Mouse (Mus musculus): ENCODE measurements at regions not wholly inside any gene's neighbourhood (a gene's known extent, or its start where the extent isn't known, plus 50 kb on each side); places are given as distances from the start of the nearest gene placed in this dataset.

DNA sequence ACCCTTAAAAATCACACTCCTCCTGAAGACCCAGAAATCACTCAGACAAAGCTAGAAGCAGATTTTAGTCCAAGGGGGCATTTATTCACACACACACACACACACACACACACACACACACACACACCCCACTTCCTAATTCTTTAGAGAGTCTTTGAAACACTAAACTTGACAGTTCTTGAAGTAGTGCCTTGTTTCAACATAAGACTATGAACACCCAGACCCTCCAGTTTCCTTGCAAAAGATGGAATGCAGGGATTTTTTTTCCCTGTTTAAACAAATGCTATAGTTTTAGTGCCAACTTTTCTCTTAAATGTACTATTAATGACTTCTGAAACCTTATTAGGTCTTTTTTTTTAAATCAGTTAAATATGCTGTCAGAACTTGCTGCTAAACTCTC, 279.2 kb upstream of the Fat1 start:
- Histone ChIP-seq H3K4me2 (no peak overlapping the region), H3K9me3 (replicated peaks) (no peaks in the 10 kb centered on the region), H3K9ac (no peak overlapping the region), H3K36me3 (no peaks in the 10 kb centered on the region), H3K4me1 (replicated peaks) (no peaks in the 10 kb centered on the region), H3K4me3 (no peak overlapping the region), H3K27ac (ENCODE audit: poor library complexity, severe bottlenecking) (no peak overlapping the region), H3K27me3 (replicated peaks) (no peaks in the 10 kb centered on the region)
- ATAC-seq (ENCODE audit: insufficient number of reproducible peaks, low FRiP score) = no peak

GRCm38 (mm10) chr8:44656470-44656869, 278.8 kb upstream of the Fat1 start:
- H3K4me2 ChIP-seq = no peak overlapping the region
- WGBS = 74% methylated on average over 4 of the region's 4 CpGs
- no peak for ATAC-seq (ENCODE audit: insufficient number of reproducible peaks, low FRiP score)
- no peaks in the 10 kb centered on the region for H3K9me3 ChIP-seq (replicated peaks)
- H3K36me3 ChIP-seq = no peaks in the 10 kb centered on the region
- no peaks in the 10 kb centered on the region for H3K4me1 ChIP-seq (replicated peaks)
- H3K9ac ChIP-seq = no peak overlapping the region
- no peaks in the 10 kb centered on the region for H3K27me3 ChIP-seq (replicated peaks)
- H3K4me3 ChIP-seq = no peak overlapping the region
- no peak overlapping the region for H3K27ac ChIP-seq (ENCODE audit: poor library complexity, severe bottlenecking)

GRCm38 (mm10) chr8:44661696-44662095, 273.6 kb upstream of the Fat1 start:
- Histone ChIP-seq H3K36me3 (no peaks in the 10 kb centered on the region), H3K27me3 (replicated peaks) (no peaks in the 10 kb centered on the region), H3K9ac (no peak overlapping the region), H3K4me2 (no peak overlapping the region), H3K4me1 (replicated peaks) (no peaks in the 10 kb centered on the region), H3K9me3 (replicated peaks) (peaks cover 4% of the 10 kb centered on the region; the same call in 1 of the 2 replicates), H3K27ac (ENCODE audit: poor library complexity, severe bottlenecking) (no peak overlapping the region), H3K4me3 (no peak overlapping the region)
- WGBS = 66% methylated on average over 2 of the region's 2 CpGs
- no peak for ATAC-seq (ENCODE audit: insufficient number of reproducible peaks, low FRiP score)

- no peak overlapping the region for H3K27ac ChIP-seq (ENCODE audit: poor library complexity, severe bottlenecking)
- no peak overlapping the region for H3K4me3 ChIP-seq
- no peak overlapping the region for H3K9ac ChIP-seq
- 0 out of 2 replicates have a peak, but pooled peaks cover 4% of the 10 kb centered on the region for H3K9me3 ChIP-seq (replicated peaks)
- no peaks in the 10 kb centered on the region for H3K36me3 ChIP-seq
- no peaks in the 10 kb centered on the region for H3K27me3 ChIP-seq (replicated peaks)
- no peak for ATAC-seq (ENCODE audit: insufficient number of reproducible peaks, low FRiP score)
- peaks cover 11% of the 10 kb centered on the region for H3K4me1 ChIP-seq (replicated peaks)
- 85% methylated on average over 9 of the region's 9 CpGs for WGBS
- no peak overlapping the region for H3K4me2 ChIP-seq
These were observed 248.1 kb upstream of the Fat1 start for GRCm38 (mm10) chr8:44687126-44687525.

GRCm38 (mm10) chr8:44689837-44690592, 245.2 kb upstream of the Fat1 start:
- no peaks in the 10 kb centered on the region for H3K27me3 ChIP-seq (replicated peaks)
- H3K36me3 ChIP-seq = no peaks in the 10 kb centered on the region
- 0 out of 2 replicates have a peak, but pooled peaks cover 4% of the 10 kb centered on the region for H3K9me3 ChIP-seq (replicated peaks)
- H3K4me3 ChIP-seq = no peak overlapping the region
- H3K27ac ChIP-seq (ENCODE audit: poor library complexity, severe bottlenecking) = no peak overlapping the region
- no peak overlapping the region for H3K9ac ChIP-seq
- H3K4me2 ChIP-seq = no peak overlapping the region
- ATAC-seq (ENCODE audit: insufficient number of reproducible peaks, low FRiP score) = no peak
- peaks cover 36% of the 10 kb centered on the region for H3K4me1 ChIP-seq (replicated peaks)
- 86% methylated on average over 9 of the region's 9 CpGs for WGBS

- WGBS = 70% methylated on average over 4 of the region's 4 CpGs
These were observed 244.7 kb upstream of the Fat1 start for GRCm38 (mm10) chr8:44690593-44690950.

DNA sequence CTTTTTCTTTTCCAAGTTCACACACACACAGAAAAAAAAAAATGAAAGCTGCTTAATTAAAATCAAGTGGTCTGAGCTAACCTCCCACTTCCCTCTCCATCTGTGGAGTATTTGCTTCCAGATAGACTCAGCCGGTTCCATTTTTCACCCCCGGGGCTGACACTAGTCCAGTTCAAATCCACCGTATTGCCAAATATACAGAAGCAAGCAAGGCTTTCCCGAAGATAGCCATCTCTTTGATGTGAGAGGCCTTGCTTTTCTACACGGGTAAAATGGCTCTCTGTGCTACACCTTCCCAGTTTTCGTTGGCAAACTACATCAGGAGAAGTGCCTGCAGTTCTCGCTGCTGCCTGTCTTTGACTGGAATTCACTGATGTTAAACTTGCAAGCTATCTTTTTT, 244.1 kb upstream of the Fat1 start:
- 50% methylated on average over 7 of the region's 7 CpGs for WGBS

More at GRCm38 (mm10) chr8:44690593-44690950, 244.7 kb upstream of the Fat1 start:
- no peak for ATAC-seq (ENCODE audit: insufficient number of reproducible peaks, low FRiP score)
- Histone ChIP-seq H3K27me3 (replicated peaks) (no peaks in the 10 kb centered on the region), H3K9me3 (replicated peaks) (0 out of 2 replicates have a peak, but pooled peaks cover 4% of the 10 kb centered on the region), H3K27ac (ENCODE audit: poor library complexity, severe bottlenecking) (no peak overlapping the region), H3K4me1 (replicated peaks) (peaks cover 37% of the 10 kb centered on the region), H3K9ac (no peak overlapping the region), H3K4me3 (no peak overlapping the region), H3K36me3 (no peaks in the 10 kb centered on the region), H3K4me2 (no peak overlapping the region)

DNA sequence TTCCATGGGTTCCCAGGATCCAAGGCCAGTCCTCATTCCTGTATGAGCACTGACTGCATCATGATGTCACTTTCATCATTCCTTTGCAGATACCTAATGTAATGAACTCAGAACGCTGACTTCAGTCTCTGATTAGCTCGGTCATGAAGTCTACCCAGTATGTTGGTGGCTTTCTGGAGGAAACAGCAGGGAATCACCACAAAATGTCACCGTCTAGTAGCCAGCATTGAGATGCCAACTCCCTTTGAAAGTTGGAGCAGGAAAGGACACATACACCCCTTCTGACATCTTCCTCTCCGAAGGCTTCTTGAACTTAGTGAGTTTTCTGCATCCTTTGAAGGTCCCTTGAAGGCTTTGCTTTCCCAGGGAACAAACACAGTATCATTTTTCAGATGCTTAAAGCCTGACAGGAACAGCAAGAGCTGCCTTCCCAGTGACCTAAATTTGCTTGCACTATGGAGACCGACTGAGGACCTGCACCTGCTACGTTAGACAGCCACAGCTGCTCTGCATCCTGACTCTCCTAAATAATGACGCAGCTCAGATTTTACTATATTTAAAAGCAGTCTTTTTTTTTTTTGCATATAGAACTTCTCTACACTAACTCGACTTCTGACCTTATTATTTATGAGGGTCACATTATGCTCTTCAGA, 243.1 kb upstream of the Fat1 start:
- 0 out of 2 replicates have a peak, but pooled peaks cover under 1% of the 10 kb centered on the region for H3K9me3 ChIP-seq (replicated peaks)
- H3K36me3 ChIP-seq = no peaks in the 10 kb centered on the region
- no peak for ATAC-seq (ENCODE audit: insufficient number of reproducible peaks, low FRiP score)
- H3K27ac ChIP-seq (ENCODE audit: poor library complexity, severe bottlenecking) = no peak overlapping the region
- no peak overlapping the region for H3K4me3 ChIP-seq
- H3K4me2 ChIP-seq = no peak overlapping the region
- H3K4me1 ChIP-seq (replicated peaks) = peaks cover 46% of the 10 kb centered on the region
- no peaks in the 10 kb centered on the region for H3K27me3 ChIP-seq (replicated peaks)
- WGBS = 74% methylated on average over 8 of the region's 8 CpGs
- H3K9ac ChIP-seq = no peak overlapping the region

More for the DNA sequence above, 244.1 kb upstream of the Fat1 start:
- Histone ChIP-seq H3K36me3 (no peaks in the 10 kb centered on the region), H3K4me3 (no peak overlapping the region), H3K9ac (no peak overlapping the region), H3K4me2 (no peak overlapping the region), H3K9me3 (replicated peaks) (0 out of 2 replicates have a peak, but pooled peaks cover 4% of the 10 kb centered on the region), H3K27me3 (replicated peaks) (no peaks in the 10 kb centered on the region), H3K27ac (ENCODE audit: poor library complexity, severe bottlenecking) (no peak overlapping the region), H3K4me1 (replicated peaks) (peaks cover 42% of the 10 kb centered on the region)
- ATAC-seq (ENCODE audit: insufficient number of reproducible peaks, low FRiP score) = no peak

- ATAC-seq (ENCODE audit: insufficient number of reproducible peaks, low FRiP score) = peak; percentile 53
- no peaks in the 10 kb centered on the region for H3K27me3 ChIP-seq (replicated peaks)
- peak overlapping the region; percentile 65 for H3K4me2 ChIP-seq
- H3K9ac ChIP-seq = no peak overlapping the region
- WGBS = 14% methylated on average over 9 of the region's 9 CpGs
- H3K4me1 ChIP-seq (replicated peaks) = peaks cover 53% of the 10 kb centered on the region
- peak overlapping the region; percentile 24 for H3K4me3 ChIP-seq
- H3K36me3 ChIP-seq = no peaks in the 10 kb centered on the region
- H3K27ac ChIP-seq (ENCODE audit: poor library complexity, severe bottlenecking) = peak overlapping the region; percentile 89
- no peaks in the 10 kb centered on the region for H3K9me3 ChIP-seq (replicated peaks)
These were observed 240.4 kb upstream of the Fat1 start for GRCm38 (mm10) chr8:44694861-44695260.

DNA sequence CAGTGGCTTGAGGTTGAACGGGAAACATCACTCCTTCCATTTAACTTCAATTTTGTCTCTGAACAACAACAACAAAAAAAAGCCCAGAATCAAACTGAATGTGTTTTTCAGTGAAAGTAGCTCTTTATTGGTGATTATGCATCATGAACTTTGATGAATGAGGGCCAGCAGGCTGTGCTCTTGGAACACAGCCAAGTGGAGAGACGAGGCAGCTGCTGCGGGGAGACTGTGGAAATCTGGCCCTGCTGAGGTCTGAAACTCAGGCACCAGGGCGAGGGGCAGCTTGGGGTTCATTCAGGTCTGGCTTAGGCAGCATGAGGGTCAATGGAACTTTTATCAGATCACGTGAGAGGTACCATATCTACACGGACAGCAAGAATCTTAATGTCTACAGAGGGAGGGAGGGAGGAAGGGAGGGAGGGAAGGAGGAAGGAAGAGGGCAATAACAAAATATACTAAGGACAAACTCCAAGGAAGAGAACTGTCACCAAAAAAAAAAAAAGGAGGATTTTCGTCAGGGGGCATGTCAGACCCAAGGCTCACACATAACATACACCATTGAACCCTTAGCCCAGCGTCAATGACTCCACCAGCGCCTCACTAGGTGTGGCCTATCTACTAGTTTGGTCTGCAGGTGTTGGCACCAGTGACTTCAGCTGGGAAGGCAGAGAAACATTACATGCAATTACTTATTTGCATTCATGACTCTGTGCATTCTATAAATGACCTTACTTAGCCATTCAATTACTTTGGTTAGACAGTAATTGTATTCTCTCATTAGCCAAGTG, 239.0 kb upstream of the Fat1 start:
- no peaks in the 10 kb centered on the region for H3K27me3 ChIP-seq (replicated peaks)
- 37% methylated on average over 9 of the region's 9 CpGs for WGBS
- peak overlapping the region; percentile 56 for H3K27ac ChIP-seq (ENCODE audit: poor library complexity, severe bottlenecking)
- H3K36me3 ChIP-seq = no peaks in the 10 kb centered on the region
- no peak overlapping the region for H3K4me3 ChIP-seq
- H3K9ac ChIP-seq = no peak overlapping the region
- peaks cover 48% of the 10 kb centered on the region for H3K4me1 ChIP-seq (replicated peaks)
- no peaks in the 10 kb centered on the region for H3K9me3 ChIP-seq (replicated peaks)
- no peak; the same call in 1 of the 2 replicates for ATAC-seq (ENCODE audit: insufficient number of reproducible peaks, low FRiP score)
- no peak overlapping the region for H3K4me2 ChIP-seq
